Mouse (Mus musculus) thymus, postnatal 4 days (tissue): ENCODE measurements around the gene Galk2.

Source experiments
- DNase-seq: peaks from one replicate; pipeline ENCODE4 v3.0.0; 2021

The Galk2 gene

DNA sequence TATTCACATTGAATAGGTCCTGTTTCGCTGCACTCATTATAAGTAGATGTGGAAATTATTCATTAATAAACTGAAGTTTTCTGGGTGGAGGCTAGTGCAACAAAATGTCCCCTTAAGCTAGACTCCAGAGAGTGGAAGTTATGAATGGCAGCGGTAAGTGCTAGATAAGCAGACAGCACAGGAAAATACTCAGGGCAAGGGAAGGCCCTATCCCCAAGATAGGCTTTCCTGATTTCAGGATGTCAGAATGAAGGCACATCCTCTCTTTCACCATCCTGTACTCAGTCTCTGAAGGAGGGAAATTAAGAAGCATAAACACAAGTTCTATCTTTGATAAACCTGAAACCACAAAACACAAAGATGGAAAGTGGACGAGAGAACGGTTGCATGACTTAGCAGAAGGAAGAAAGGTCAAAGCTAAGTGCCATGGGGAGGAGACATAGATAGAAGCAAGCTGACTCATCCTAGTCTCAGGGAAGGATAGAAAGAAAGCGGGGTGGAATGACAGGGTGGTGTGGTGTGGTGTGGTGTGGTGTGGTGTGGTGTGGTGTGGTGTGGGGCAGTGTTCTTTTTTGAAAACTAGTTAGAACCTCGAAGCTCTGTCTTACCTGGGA is 42.0 kb downstream of the Galk2 start:
- no peak for DNase-seq

DNA sequence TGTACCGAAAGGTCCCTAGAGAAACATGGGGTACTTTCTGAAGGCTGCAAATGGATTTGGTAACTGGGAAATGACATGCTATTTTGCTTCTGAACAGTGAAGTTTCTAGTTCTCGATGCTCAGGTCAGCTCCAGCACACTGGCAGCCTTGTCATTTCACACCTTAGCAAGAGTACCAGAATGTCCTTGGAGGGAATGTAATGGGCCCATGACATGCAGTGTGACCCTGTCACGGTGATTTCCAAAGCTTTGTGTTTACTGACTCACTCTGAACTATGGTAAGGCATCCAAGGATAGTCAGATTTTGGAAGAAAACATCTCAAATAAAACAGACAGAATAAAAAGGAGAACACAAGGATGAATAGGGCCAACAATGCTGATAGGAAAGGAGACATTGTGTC is 42.5 kb downstream of the Galk2 start:
- DNase-seq, result no peak

GRCm38 (mm10) chr2:125906407-125907066 is 47.6 kb downstream of the Galk2 start:
- no peak for DNase-seq

DNA sequence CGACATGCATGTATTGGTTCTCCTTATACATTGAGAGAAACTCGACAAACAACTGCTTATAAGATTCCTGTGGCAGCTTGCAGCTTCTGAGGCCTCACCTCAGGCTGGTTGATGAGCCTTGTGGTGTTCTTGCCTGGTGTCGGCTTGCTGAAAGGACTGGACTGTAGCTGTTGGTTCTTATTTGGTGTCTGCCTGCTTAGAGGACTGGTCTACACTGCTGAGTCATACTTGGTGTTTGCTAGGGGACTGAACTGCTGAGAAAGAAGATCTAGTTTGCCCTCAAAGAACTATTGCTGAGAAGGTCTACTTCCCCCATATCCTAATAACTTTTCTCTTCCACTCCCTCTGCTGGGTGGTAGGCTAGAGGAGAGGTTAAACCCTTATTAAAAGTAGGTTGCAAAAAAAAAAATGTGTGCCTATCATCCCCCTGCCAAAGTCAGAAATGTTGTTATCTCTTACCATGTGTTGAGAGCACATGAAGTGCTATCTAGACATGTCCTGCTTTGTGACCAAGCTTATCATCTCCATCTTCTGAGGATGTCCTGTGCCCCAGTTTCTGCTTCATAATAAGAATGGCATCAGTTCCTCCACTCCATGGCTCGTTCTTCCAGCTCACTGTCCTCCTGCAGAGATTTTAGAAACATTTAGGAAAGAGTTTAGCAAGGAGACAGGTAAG is 48.8 kb downstream of the Galk2 start:
- no peak for DNase-seq

DNA sequence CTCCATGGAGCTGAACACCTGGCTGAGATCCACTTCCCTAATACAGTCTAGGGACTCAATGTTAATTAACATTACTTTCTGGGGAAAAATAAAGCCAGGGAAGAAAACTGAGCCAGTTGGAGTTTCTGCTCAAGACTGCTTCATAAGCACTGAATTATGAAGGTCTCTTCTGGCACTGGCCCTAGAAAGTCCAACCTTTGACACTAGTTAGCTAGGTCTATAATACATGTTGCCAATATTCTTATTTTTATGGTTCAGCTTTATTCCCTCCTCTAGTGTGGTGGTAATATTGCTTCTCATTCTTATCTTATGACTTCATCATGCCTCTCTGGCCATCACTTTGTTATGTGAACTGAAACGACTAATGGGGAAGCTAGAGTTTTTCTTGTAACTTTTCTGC is 55.3 kb downstream of the Galk2 start:
- DNase-seq, result no peak

- DNase-seq, result no peak
Measured at GRCm38 (mm10) chr2:125914713-125915112, 55.8 kb downstream of the Galk2 start.

DNA sequence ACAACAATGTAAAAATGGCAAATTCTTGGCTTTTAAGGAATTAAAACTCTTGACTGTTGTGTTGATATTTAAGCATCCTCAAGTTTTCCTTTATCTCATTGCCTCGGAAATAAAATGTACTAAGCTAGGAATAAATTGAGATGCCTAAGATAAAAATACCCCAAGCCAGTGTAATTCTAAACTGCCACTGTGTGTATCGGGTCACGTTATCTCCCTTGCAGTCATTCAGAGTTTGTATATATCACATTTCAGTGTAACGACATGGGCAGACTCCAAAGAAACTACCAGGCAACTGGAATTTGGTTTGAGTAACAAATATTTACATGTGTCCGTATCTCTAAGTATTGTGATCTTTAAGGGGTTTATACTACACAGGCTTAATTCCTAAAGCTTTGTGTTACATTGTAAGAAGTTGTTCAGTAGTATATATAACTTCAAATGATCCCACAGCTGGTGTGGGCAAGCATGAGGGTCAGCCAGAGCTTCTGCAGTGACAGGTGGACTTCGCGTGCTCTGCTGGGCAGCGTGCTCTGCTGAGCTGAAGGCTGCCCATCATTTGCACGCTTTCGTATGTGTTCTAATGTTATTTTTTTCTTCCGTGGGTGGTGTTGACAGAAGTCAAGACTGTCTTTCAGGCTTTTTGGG is 57.9 kb downstream of the Galk2 start:
- no peak for DNase-seq

GRCm38 (mm10) chr2:125917297-125917679 is 58.4 kb downstream of the Galk2 start:
- DNase-seq, result no peak

GRCm38 (mm10) chr2:125921273-125921672 is 62.4 kb downstream of the Galk2 start:
- no peak for DNase-seq

- no peak for DNase-seq
Measured at GRCm38 (mm10) chr2:125922149-125922548, 63.2 kb downstream of the Galk2 start.

DNA sequence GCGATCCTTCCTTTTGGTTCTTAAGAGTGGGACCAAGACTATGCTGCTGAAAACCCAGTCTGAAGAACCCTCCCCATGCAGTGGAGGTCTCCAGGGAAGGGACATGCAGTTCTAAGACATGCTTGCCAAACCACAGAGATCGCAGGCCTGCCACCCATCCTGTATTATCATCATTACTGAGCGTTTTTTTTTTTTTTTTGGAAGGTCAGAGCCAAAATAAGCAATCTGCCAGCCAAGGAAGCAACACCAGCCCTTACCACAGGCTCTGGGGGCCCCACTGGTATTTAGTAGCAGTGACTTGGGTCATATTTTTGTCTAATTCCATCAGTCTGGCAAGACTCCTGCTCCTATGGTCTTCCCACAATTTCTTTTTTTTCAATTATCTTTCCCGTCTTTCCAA is 64.0 kb downstream of the Galk2 start:
- no peak for DNase-seq

- no peak for DNase-seq
Measured at GRCm38 (mm10) chr2:125923346-125923745, 64.4 kb downstream of the Galk2 start.

DNA sequence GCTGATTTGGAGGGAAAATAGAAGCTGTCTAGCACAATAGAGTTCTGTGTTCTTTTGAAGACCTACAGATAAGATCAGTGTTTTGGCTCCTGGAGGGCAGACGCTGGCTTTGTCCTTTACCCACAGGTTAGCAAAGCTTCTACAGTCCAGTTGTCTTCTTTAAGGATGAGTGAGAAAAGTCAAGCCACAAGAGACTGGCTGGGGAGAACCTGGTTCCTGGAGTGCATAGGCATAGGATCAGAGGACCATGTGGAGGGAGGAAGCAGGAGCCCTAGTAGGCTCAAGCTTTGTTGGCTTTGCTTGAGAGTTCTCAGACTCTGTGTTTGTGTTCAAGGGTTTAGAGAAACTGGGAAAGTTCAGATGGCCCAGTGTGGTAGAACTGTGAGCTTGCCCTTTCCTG is 65.6 kb downstream of the Galk2 start:
- no peak for DNase-seq

GRCm38 (mm10) chr2:125925081-125925480 is 66.2 kb downstream of the Galk2 start:
- DNase-seq, result no peak

DNA sequence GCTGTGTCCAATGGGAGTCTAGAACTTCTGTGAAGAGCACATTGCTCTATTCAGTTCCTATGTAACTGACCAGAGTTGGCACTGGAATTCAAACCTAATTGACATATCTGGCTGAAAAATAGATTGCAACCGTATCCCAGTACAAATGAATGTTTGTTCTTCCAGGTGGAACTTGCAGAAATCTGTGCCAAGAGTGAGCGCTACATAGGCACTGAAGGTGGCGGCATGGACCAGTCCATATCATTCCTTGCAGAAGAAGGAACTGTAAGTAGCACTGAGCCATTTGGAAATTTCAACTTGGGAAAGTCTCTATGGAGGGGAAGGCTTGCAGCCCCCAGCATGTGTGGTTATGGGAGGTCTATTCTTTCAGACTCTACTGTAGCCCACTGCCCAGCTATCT is 70.5 kb downstream of the Galk2 start:
- no peak for DNase-seq

DNA sequence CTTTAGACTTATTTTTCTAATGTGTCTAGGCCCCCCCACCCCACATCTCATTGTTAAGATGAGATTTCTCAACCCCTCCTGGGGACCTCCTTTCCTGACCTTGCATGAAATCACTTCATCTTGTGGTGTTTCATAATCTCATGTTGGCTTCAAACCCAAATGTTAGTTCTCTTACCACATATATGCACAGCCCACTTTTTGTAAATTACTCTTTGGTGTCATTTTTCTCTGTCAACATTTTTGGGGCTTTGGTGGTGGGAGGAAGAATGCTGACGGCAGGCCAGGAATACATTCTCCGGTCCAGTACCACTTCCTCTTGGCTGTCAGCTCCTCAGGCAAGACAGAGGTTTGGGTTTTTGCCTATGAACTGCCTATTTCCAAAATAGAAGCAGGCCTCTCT is 71.0 kb downstream of the Galk2 start:
- no peak for DNase-seq

DNA sequence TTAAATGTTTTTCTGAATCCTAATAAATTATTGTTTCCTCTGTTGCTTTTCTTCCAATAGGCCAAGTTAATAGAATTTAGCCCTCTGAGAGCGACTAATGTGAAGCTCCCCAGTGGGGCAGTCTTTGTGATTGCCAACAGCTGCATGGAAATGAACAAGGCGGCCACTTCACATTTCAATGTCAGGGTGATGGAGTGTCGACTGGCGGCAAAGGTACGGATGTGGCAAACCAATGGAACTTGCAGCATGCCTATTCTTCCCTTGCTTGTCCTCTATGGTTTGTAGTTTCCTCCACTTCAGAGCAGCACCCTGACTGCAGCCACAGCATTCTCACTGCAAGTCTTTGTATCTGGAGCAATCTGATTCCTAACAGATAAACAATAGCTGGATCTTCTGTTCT is 72.3 kb downstream of the Galk2 start:
- DNase-seq, result no peak

- no peak for DNase-seq
Measured at GRCm38 (mm10) chr2:125932734-125933133, 73.8 kb downstream of the Galk2 start.

- no peak for DNase-seq
Measured at GRCm38 (mm10) chr2:125933977-125934376, 75.1 kb downstream of the Galk2 start.

- peak; percentile 36 for DNase-seq
Measured at GRCm38 (mm10) chr2:125936396-125936795, 77.5 kb downstream of the Galk2 start.

DNA sequence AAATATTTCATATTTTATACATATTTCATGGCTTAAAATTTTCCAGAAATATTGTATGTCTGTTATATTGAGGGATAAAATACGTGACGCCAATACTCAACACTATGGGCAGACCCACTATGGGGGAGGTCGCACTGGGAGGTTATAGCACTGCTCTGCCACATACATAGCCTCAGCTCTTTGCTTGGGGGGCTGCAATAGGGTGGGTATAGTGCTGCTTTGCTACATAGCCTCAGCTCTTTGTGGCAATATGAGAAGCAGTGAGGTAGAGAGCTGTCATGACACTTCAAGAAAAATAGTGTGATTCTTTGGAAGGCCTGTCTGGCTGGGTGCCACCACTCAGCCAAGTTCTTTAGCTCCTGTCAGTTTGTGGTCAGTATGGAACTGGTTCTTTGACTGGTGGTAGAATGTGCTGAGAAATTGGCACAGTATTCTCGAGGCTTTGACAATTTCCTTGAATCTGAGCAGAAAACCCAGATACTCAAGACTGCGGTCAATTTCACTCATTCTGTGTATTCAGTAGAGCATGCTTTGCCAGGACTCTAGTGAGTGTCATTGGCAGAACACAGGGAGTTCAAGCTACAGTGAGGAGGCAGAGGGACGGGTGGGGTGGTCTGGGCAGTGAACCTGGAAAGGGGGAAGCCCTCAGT is 80.2 kb downstream of the Galk2 start:
- DNase-seq, result no peak

DNA sequence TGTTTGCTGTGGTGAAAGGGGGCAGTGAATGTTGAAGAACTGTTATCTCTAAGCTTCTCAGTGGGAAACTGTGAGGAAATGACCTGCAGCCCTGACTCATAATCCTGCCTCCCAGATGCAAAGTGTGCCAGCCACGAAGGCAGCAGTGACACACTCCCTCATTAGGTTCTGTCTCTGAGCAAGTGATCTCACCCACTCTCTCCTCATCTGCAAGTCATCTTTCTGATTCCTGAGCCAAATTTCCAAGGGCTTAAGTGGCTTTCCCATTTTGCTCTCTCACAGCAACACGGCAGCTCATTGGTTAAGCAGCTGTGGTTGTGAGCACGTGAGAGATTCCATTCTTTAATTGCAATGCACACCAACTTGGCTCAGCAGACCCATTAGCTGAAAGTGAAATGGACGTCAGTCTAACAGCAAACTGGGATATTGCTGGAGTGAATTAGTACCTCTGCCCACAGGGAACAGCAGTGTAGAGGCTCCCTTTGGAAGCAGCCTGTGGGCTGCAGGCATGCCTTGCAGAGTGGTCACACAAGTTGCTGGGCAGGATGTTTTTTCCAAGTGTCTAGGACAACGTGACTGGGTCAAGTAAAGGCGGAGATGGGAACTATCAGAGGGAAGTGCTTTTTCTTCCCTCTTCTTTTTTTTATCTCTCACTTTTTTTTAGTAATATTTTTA is 82.3 kb downstream of the Galk2 start:
- DNase-seq, result no peak

DNA sequence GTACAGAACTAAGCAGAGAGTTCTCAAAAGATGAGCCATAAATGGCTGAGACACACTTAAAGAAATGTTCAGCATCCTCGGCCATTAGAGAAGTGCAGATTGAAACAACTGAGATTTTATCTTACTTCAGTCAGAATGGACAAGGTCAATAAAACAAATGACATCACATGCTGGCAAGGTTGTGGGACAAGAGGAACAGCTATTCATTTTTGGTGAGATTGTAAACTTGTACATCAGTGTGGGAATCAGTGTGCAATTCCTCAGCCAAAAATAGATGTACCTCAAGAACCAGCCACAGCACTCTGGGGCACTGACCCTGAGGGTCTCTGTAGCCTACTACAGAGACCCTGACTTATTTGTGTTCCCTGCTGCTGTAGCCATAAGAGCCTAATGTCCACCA is 84.4 kb downstream of the Galk2 start:
- DNase-seq, result no peak
